ENCODE assay signal across 20 mouse cellular contexts in the genomic region with DNA sequence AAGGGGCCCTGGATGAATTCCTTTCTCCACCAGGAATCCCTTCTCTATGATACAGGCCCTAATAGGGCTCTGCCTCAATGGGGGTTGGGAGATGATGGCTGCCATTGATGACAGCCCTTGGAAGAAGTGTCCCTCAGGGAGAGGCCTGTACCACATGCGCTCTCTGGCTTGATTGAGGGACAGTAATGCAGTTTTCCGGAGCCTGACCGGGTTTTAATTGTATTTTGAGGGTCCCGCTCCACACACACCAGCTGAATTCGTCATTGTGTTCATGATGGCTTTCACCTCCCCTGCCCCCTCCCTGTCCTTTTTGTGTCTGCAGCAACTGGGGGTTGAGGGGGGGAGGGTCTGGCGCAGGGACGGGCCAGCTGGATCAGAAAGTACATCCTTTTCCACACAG.
A peak's percentile ranks its signal among the peaks of the same experiment; 100 is the strongest.
DNase-seq lines count a peak whose midpoint lies in the region; ATAC-seq and TF ChIP-seq lines count a peak whose summit lies in the region.
"Had no signal": no experiment of that assay in that cellular context is flagged by ENCODE, and none has a peak within 500 bp of the region (broad histone marks: within the 10 kb centered on the region; RNA-seq: fewer than 3 reads in every experiment).

No protein-coding gene starts in this region.

- 69% methylated on average over 7 of the region's 7 CpGs for WGBS in intestine, embryonic 16.5 days
- WGBS in intestine, postnatal 0 days = 73% methylated on average over 7 of the region's 7 CpGs
- WGBS in midbrain, embryonic 12.5 days = 61% methylated on average over 7 of the region's 7 CpGs
- 52% methylated on average over 7 of the region's 7 CpGs for WGBS in midbrain, postnatal 0 days

- H3K4me1 ChIP-seq in intestine, embryonic 16.5 days (ENCODE audit: control insufficient read depth, insufficient read depth, low read length) = 0 out of 2 replicates have a peak, but pooled peaks cover 2% of the 10 kb centered on the region
- no peaks in the 10 kb centered on the region for H3K4me1 ChIP-seq in intestine, postnatal 0 days (replicated peaks; ENCODE audit: control insufficient read depth, insufficient read depth, low read length)
- H3K4me1 ChIP-seq in midbrain, embryonic 12.5 days = peaks cover 7% of the 10 kb centered on the region; the same call in 1 of the 2 replicates
- H3K4me1 ChIP-seq in midbrain, postnatal 0 days (ENCODE audit: insufficient read depth, low read length) = no peaks in the 10 kb centered on the region
- H3K4me1 ChIP-seq: midbrain, embryonic 13.5 days had no signal

- TF ChIP-seq CTCF in intestine, postnatal 0 days (IDR thresholded peaks at IDR 0.05; ENCODE audit: low read depth) = no peak
- no peak for TF ChIP-seq CTCF in midbrain, postnatal 0 days (IDR thresholded peaks at IDR 0.05)
- TF ChIP-seq CTCF in layer of hippocampus, adult 2 months (conservative IDR thresholded peaks at IDR 0.05) = no peak

- H3K27ac ChIP-seq in intestine, embryonic 16.5 days (ENCODE audit: low read length) = no peak overlapping the region
- H3K27ac ChIP-seq in intestine, postnatal 0 days (ENCODE audit: low read depth, low read length) = no peak overlapping the region
- no peak overlapping the region for H3K27ac ChIP-seq in midbrain, embryonic 12.5 days (replicated peaks)
- H3K27ac ChIP-seq in midbrain, postnatal 0 days (ENCODE audit: low read depth, low read length) = no peak overlapping the region
- no peak overlapping the region for H3K27ac ChIP-seq in layer of hippocampus, adult 2 months
- H3K27ac ChIP-seq: gastrocnemius, adult 2 months; macrophage; midbrain, embryonic 13.5 days had no signal

- H3K4me3 ChIP-seq in intestine, embryonic 16.5 days (ENCODE audit: low read length) = no peak overlapping the region
- H3K4me3 ChIP-seq in intestine, postnatal 0 days (ENCODE audit: low read depth, low read length) = no peak overlapping the region
- H3K4me3 ChIP-seq in midbrain, embryonic 12.5 days = no peak overlapping the region
- H3K4me3 ChIP-seq in midbrain, postnatal 0 days (ENCODE audit: low read depth, low read length) = no peak overlapping the region
- no peak overlapping the region for H3K4me3 ChIP-seq in layer of hippocampus, adult 2 months
- H3K4me3 ChIP-seq: gastrocnemius, adult 2 months; midbrain, embryonic 13.5 days; myocyte had no signal

- H3K4me2 ChIP-seq in intestine, embryonic 16.5 days (ENCODE audit: low read depth, low read length) = no peak overlapping the region
- no peak overlapping the region for H3K4me2 ChIP-seq in intestine, postnatal 0 days (replicated peaks; ENCODE audit: low read depth)
- H3K4me2 ChIP-seq in midbrain, embryonic 12.5 days (replicated peaks) = no peak overlapping the region
- no peak overlapping the region for H3K4me2 ChIP-seq in midbrain, postnatal 0 days (ENCODE audit: low read depth, low read length, poor library complexity, severe bottlenecking)
- H3K4me2 ChIP-seq: midbrain, embryonic 13.5 days had no signal

- H3K36me3 ChIP-seq in intestine, embryonic 16.5 days (ENCODE audit: control insufficient read depth, insufficient read depth, low read length) = no peaks in the 10 kb centered on the region
- no peaks in the 10 kb centered on the region for H3K36me3 ChIP-seq in intestine, postnatal 0 days (ENCODE audit: control insufficient read depth, insufficient read depth)
- H3K36me3 ChIP-seq in midbrain, embryonic 12.5 days = no peaks in the 10 kb centered on the region
- H3K36me3 ChIP-seq in midbrain, postnatal 0 days (ENCODE audit: insufficient read depth, low read length) = no peaks in the 10 kb centered on the region
- H3K36me3 ChIP-seq: G1E; midbrain, embryonic 13.5 days had no signal

- H3K9me3 ChIP-seq in intestine, embryonic 16.5 days (ENCODE audit: control insufficient read depth, low read length) = peaks cover 6% of the 10 kb centered on the region
- H3K9me3 ChIP-seq in intestine, postnatal 0 days (ENCODE audit: control insufficient read depth) = no peaks in the 10 kb centered on the region
- no peaks in the 10 kb centered on the region for H3K9me3 ChIP-seq in midbrain, embryonic 12.5 days
- H3K9me3 ChIP-seq in midbrain, postnatal 0 days (ENCODE audit: low read length) = no peaks in the 10 kb centered on the region

- no peaks in the 10 kb centered on the region for H3K27me3 ChIP-seq in intestine, embryonic 16.5 days (replicated peaks; ENCODE audit: control insufficient read depth, insufficient read depth, low read length)
- H3K27me3 ChIP-seq in intestine, postnatal 0 days (replicated peaks; ENCODE audit: control insufficient read depth, insufficient read depth, low read length) = no peaks in the 10 kb centered on the region
- peaks cover 14% of the 10 kb centered on the region for H3K27me3 ChIP-seq in midbrain, embryonic 12.5 days
- H3K27me3 ChIP-seq in midbrain, postnatal 0 days (ENCODE audit: insufficient read depth, low read length) = no peaks in the 10 kb centered on the region

- peak; percentile 48; the same call in 1 of the 2 replicates for ATAC-seq in intestine, embryonic 16.5 days
- ATAC-seq in intestine, postnatal 0 days = no peak
- 0 out of 2 replicates have a peak, but pooled peaks have one; percentile 27 for ATAC-seq in midbrain, embryonic 12.5 days (ENCODE audit: low FRiP score, low read depth)
- ATAC-seq in midbrain, postnatal 0 days (ENCODE audit: low FRiP score) = no peak
- ATAC-seq: CD4-positive, CD25-positive, alpha-beta regulatory T cell, adult 4 months; forebrain, postnatal 0 days; midbrain, embryonic 13.5 days had no signal

- DNase-seq in embryo, embryonic 10.5 days (ENCODE audit: low spot score) = peak; percentile 43
- DNase-seq in embryo, embryonic 9.5 days (ENCODE audit: extremely low spot score) = no peak
- no peak for DNase-seq in midbrain, postnatal 0 days (ENCODE audit: low spot score)
- no peak for DNase-seq in layer of hippocampus, adult 2 months (ENCODE audit: low spot score in 2 of 2)
- DNase-seq in thymus, postnatal 25 days = no peak
- DNase-seq: cerebellum, adult 9-11 months; forebrain, postnatal 0 days; gastrocnemius, adult 2 months; heart, postnatal 4 days; kidney, adult 9 months; left cerebral cortex, postnatal 4 days; right cerebral cortex, adult 18-20 months had no signal

- H3K9ac ChIP-seq in intestine, embryonic 16.5 days (ENCODE audit: low read depth, low read length) = no peak overlapping the region
- no peak overlapping the region for H3K9ac ChIP-seq in intestine, postnatal 0 days (ENCODE audit: low read depth, low read length)
- H3K9ac ChIP-seq in midbrain, embryonic 12.5 days (replicated peaks) = no peak overlapping the region
- no peak overlapping the region for H3K9ac ChIP-seq in midbrain, postnatal 0 days (replicated peaks; ENCODE audit: low read length, poor library complexity, severe bottlenecking)
- H3K9ac ChIP-seq: forebrain, postnatal 0 days; midbrain, embryonic 13.5 days had no signal

Comparison
In these comparisons a context has a peak if more than half of its experiments do, and no peak if none do; other contexts are left out.
1. ATAC-seq: peak in intestine, embryonic 16.5 days (single experiment) and midbrain, embryonic 12.5 days (single experiment); none in intestine, postnatal 0 days (single experiment) and midbrain, postnatal 0 days (single experiment).